Mouse (Mus musculus): ENCODE measurements at regions not wholly inside any gene's neighbourhood (a gene's known extent, or its start where the extent isn't known, plus 50 kb on each side); places are given as distances from the start of the nearest gene placed in this dataset.

DNA sequence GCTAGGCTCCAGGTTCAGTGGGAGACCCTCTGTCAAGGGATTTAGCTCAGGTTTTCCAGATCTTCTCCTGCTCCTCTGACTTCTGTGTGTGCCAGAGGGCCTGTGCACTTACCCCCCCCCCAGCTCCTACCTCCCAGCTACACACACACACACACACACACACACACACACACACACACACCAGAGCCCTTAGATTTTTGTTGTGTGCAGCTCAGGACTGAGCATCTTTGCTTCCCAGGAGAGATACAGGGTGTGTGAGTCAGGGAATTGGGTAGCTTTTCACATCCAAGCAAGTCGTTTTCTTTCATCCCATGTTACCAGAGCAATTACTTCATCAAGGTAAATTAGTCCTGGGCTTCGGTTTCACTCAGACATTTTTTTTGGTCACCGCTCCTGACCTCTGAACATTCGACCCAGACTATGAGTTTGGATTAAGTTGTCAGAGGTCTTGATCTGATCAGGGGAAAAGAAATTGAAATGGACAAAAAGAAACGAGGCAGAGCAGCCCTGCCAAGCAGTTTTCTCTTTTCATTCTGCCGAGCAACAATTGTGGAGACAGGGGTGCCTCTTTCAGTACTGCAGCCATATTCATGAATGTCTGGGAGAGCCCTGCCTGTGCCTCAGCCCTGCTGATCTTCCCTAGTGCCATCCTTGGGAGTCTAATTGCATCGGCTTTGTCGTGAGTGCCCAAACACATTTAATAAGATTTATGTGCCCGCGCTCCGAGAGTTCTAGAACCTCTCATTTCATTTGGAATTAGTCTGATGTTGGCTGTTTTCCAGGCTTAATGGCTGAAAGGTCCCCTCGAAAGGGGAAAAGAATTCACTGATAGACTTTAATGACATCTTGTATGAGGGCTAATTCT is 241.3 kb downstream of the 1500009L16Rik start:
- DNase-seq (ENCODE audit: low read depth, low spot score), result no peak

DNA sequence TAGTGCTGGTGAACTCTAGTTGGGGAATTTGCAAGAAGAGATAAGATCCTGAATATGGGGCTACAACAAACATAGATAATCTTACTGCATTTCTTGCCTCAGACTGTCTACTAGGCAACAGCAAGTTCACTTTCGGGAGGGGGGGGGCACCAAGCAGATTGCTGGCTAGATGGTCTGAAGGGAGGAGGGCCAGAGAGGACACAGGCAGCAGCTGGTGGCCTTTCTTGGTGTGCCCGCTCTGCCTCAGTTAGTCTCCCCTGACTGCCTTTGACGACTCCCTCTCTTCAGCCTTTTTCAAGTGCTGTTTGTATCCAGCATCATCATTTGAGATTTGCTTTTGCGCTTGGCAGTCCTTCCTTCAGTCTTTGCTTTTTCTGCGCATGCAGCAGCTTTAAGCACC is 242.2 kb downstream of the 1500009L16Rik start:
- DNase-seq (ENCODE audit: low read depth, low spot score), result no peak

DNA sequence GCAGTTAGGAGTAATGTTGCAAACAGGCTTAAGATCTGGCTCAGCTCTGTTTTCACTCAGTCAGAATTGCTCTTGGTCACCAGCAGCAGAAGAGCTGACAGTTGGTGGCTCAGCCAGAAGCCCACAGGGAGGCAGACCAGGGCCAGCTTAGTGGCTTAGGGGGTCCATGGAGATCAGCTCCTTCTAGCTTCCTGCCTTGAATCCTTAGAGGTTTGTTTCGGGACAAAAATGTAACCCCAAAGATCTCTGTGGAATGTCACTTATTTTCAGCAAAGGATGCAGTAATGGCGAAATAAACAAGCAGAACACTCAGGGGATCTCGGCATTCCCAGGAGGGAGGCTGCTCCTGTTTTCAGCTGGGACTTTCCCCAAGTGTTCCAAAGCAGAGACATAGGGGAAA is 247.8 kb downstream of the 1500009L16Rik start:
- peak; percentile 15 for DNase-seq (ENCODE audit: low read depth, low spot score)

DNA sequence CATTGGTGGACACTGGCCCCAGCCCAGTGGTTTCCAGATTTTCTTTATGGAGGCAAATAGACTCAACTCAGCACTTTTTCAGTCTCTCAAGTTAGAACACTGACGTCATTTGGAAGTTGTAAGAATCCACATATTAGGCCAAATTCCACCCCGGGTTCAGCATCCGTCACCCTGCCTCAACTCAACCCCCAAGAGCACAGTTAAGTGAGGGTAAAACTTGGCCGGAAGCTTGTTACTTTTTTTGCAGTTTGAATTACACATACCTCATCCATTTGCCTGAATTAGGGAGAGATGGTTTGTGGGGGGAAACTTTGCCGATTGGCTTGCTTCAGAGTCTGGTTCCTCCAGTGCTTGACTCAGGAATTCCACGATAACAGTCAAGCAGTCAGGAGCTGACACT is 251.9 kb downstream of the 1500009L16Rik start:
- no peak for DNase-seq (ENCODE audit: low read depth, low spot score)

DNA sequence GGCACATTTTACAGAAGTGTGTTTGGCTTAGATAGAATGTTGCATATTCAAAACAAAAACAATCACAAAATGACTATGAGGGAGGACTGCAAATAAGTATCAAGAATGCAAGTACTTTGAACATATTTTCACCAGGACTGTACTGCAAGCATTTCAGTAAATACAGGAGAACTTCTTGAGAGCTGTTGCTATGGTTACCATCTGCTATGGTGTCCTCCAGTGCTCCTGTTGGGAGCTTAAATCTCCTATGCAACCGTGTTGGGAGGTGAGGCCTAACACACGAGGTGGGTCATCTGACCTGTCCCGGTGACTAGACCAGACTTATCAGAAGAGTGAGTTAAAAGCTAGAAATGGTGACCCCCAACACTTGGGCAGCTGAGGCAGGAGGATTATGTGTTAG is 253.9 kb downstream of the 1500009L16Rik start:
- DNase-seq (ENCODE audit: low read depth, low spot score), result no peak

DNA sequence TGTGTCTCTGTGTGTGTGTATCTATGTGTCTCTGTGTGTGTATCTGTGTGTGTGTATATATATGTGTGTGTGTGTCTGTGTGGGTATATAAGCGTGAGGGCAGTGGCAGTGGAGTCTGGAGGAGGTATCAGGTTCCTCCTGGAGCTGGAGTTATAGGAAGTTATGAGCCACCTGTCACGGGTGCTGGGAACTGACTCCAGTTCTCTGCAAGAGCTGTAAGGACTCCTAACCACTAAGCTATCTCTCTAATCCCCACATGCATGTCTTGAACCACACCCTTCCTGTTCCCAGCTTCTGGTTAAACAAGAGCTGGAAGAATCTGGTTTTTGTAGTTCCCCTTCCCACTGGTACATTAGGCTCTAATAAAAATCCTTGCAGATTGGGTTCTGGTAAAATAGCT is 257.3 kb downstream of the 1500009L16Rik start:
- DNase-seq (ENCODE audit: low read depth, low spot score), result no peak

DNA sequence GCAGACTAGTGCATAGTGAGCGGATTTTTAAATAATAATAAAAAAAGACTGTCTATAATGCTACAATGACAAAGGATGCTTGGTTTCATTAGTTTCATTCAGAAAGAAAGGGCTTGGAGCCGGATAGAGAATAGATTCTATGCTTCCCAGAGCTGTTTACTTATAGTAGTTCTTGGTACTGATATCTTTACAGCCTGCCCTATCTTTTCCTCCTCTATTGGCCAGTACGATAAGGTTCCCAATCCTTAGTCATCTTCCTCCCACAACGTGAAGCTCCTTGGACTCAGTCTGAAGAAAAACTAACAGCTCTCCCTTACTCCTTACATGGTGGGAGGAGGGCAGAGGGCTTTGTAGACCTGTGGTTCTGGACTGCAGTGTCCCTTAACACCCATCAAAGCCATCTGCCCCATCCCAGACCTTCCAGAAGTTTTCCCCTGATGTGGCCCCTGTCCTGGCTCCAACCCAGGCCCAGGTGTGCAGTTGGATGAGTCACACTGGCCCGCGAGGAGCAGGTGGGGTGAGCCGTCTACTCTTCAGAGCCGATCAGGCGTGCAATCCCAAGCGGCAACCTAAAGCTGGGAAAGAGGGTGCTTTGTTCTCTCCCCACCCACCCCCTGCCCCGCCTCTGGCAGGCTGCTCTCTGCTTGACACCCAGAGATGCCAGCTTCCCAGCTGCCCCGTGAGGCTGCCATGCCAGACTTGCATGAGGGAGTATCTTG is 262.2 kb downstream of the 1500009L16Rik start:
- no peak for DNase-seq (ENCODE audit: low read depth, low spot score)

DNA sequence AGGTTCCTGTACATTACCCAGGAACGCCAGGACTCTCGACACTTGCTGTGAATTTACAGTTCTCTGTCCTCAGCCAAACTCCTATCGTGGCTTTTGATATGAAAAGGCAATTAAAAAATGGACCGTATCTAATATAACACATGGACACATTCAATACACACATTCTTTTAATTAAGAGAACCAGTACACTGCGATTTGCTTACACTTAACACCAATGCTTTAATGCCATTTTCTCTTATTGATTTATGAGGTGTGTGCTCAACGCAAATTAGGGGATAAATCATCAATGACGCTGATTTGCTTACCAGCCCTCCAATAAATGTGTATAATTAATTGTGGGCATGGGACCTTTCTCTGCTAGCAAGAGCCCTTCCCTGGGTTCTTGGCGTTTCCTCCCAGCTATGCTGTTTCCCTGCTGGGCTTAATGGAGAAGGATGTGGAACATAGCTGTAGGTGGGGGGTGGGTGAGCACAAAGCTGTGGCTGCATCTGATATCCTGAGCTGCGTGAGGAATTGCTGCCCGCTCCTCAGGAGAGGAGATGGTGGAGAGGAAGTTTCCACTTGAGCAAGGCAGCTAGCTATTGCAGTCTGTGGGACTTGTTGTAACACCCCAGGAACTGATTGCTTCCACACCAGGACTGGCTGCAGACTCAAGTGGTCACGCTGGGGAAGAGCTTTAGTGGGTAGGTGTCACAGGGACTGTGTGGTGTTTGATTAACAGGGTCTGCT is 270.1 kb downstream of the 1500009L16Rik start:
- DNase-seq (ENCODE audit: low read depth, low spot score), result no peak

DNA sequence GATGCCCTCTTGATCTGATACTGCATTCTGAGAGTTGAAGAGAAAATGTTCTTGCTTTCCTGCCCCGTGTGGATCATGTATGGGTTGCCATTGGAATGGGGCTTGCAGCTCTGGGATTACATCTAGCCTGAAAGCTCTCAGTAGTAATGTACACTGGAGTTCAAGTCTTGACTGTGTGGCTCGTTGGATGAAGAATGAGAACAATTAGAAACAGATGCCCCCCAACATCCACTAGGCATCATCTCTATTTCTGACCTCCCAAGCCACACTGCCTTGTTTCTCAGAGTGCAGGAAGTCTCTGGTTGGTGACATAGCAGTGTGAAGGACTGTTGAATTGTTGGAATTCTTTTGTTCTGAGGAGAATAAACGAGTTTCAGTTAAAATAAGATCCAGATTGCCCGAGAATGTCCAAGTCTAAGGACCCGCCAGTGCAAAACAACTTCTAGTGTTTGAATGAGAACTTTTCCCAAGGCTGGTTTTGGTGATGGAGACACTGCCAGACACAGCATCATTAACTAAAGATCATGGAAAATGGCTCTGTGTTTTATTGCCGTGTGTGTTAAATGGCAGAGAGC is 272.4 kb downstream of the 1500009L16Rik start:
- DNase-seq (ENCODE audit: low read depth, low spot score), result peak; percentile 70

DNA sequence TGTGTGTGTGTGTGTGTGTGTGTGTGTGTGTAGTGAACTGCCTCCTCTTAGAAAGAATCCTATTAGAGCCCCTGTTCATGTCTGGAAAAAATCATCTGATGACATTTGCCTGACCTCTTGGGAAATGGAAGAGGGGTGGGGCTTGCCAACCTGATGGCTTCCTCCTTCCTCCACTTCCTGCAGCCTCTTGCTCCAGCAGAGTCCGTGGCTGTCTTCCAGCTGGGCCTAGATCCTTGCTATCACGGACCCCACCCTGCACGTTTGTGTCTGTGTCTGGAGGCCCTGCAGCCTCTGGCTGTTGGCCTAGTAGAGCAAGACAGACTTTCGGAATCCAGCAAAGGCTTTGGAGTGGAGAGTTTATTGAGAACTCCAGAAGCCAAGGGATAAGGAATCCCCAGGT is 273.2 kb downstream of the 1500009L16Rik start:
- peak; percentile 65 for DNase-seq (ENCODE audit: low read depth, low spot score)

DNA sequence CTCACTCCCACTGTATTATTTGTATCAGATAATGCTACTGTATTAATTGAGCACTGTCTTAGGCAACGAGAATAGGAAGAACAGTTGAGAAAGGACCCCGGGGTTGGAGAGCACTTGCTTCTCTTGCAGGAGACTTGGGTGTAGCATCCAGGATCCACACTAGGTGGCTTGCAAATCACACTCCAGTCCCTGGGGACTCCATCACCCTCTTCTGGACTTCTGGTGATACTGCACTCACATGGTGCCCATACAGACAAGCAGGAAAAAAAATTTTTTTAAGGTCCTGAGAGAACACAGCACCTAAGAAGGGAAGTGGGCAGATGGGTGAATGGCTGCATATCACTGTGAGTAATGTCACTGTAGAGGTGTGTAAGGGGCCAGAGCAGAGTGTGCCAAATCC is 273.8 kb downstream of the 1500009L16Rik start:
- peak; percentile 62 for DNase-seq (ENCODE audit: low read depth, low spot score)

DNA sequence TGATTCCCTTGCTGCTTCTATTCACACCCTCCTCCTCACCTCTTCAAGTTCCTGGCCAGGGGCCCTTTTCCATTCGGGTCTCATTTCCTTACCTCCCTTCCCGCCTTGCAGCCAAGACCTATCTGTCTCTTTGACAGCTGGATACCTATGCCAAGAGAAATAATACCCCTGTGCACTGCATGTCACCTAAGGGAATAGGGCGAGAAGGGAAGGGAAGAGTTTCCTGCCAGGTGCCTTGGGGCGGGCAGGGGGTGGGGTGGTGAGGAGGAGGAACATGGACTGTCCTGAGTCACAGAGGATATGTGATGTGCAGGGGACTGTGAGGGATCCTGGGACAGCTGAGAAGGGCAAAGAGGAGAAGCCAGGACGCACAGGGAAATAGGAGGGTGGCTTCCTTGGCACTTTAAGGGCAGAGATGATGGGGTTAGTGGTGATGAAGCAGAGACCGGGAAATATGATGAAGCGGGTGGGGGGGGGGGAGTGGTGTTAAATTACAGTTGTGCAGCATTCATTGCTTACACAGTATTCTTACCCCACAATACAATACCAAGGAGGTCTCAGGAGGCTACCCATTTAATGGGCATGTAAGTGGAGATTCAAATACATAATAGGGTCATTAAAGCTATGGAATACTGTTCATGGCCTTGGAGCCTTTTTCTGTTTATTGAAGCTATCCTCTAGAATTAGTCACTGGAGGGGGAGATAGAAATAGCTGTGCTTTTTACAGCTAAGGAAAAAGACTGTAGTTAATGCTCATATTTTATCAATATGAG is 278.0 kb downstream of the 1500009L16Rik start:
- peak; percentile 13 for DNase-seq (ENCODE audit: low read depth, low spot score)

DNA sequence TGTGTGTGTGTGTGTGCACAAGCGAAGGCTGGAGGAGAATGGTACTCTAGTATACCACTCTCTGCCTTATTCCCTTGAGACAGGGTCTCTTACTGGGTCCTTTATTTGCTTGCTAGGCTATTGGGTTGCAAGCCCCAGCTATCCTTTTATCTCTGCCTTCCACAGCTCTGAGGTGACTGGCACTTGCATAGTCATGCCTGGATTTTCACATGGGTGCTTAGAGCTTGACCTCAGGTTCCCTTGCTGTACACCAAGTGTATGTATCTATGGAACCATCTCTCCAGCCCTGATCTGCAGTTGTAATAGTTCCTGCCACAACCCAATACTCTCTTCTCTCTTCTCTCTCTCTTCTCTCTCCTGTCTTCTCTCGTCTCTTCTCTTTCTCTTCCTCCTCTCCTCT is 280.1 kb downstream of the 1500009L16Rik start:
- no peak for DNase-seq (ENCODE audit: low read depth, low spot score)

DNA sequence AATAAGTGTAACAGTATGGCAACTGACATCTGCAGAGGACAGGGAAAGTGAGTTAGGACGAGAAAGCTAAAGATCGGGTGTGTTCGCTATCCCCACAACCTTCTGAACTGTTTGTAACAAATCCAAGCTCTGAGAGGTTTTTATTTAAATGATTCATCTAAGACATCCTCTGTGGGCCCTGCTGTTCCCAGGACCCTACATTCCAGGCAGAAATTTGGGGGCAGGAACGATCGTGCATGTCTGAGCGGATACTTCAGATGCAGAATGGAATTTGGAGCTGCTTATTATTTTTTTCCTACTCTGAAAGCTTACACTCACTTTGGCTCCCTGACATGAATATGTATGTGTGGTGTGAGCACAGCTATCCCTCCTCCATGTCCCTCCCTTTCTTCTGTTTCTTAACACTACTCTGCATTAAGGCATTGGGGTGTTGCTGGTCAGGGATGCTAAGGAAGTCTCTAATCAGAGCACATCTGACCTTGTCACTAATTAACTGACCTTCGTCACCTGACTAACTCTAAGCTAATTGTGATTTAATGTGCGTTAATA is 281.0 kb downstream of the 1500009L16Rik start:
- no peak for DNase-seq (ENCODE audit: low read depth, low spot score)

DNA sequence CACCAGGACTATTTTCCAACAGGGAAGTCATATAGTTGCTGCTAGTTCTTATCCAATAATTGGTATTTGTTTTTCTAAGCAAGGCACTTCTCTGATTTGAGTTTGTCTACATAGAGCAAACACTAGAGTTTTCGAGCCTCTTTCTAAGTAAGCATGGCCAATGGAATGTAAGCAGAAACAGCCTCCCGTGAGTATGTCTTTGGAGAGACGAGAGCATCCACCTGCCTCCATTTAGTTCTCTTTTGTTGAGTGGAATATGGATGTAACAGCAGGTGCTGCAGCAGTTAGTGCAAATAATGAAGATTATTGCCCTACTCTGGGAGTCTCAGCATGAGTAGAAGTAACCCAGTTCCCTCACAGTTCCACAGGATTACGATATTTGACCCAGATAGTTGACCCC is 286.3 kb downstream of the 1500009L16Rik start:
- DNase-seq (ENCODE audit: low read depth, low spot score), result no peak

DNA sequence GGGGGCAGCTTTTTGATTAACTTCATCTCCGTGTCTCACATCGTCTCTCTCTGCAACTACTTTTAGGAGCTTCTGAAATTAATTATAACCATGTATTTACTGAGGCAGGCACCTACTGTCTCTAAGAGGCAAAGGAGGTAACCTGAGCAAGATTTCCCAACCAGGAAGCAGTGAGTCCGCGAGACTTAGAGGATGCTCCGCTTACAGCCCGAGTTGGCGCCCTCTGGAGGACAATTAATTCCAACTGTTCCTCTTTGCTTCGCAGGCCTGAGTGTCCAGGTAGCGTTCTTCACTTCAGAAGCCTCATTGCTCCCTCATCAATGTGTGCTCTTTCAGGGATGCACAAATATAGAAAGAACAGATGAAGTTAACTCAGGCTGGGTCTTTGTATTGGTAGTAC is 296.7 kb downstream of the 1500009L16Rik start:
- peak; percentile 23 for DNase-seq (ENCODE audit: low read depth, low spot score)

DNA sequence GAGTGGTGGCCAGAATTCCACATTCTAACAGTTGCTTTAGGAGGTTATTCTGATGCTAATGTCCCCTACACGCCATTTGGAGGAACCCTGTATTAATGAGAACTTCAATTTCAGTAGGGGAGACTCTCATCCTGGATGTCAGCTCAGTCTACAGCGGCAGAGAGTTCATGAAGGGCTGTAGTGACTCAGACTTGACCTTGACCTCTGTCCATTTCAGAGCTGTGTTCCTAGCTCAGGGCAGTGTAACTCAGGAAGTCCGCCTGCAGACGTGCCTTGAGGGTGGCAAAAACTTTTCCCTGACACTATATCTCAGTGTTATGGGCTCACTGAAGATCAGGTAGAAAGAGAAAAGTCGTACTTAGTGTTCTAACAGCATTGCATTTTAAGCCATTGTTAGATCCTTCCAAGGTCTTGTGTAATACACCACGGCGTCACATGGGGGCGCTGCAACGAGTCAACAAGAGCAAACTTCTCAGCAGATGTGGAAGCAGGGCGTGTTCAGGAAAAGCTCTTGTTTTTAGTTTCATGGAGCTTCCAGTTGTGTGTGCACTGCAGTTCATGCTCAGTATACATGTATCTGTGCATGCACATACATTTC is 297.5 kb downstream of the 1500009L16Rik start:
- peak; percentile 48 for DNase-seq (ENCODE audit: low read depth, low spot score)

DNA sequence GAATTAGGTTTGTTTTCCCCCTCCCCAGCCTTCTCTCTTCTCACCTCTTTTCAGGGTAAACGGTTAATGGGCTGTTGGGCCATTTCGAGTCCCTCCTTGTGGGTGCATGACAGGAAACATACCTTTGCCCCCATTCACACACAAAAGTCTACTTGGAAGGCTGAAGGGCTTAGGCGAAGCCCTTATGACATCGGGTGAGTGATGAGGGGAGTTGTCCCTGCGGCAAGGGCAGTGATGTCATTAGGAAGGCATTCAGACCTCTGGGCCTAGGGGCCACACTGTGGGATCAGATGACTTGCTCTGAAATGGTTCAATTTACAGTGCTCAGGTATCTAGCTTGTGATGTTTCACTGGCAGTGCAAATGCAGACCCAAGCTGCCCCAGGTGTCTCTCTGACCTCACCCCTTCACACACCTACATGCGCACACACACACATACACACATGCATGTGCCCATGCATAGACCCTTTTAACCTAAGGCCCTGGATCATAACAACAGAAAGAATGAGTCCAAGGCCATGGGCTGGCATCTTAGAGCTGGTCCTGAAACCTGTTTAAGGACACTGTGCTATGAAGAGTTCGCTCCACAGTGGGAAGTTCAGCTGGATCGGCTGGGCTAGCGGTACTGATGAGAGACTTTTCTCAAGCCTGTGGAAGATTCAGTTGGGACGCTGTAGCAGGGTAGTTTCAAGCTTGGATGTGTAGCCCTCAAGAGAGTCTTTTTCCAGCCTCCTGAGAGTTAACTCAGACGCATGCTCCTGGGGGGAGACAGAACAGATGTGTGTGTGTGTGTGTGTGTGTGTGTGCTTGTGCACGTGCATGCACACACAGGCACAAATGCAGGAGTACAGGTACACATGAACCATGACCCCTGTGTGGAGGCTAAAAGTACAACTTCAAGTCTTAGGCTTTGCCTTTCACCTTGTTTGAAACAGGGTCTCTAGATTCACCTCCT is 298.8 kb downstream of the 1500009L16Rik start:
- DNase-seq (ENCODE audit: low read depth, low spot score), result peak; percentile 60

DNA sequence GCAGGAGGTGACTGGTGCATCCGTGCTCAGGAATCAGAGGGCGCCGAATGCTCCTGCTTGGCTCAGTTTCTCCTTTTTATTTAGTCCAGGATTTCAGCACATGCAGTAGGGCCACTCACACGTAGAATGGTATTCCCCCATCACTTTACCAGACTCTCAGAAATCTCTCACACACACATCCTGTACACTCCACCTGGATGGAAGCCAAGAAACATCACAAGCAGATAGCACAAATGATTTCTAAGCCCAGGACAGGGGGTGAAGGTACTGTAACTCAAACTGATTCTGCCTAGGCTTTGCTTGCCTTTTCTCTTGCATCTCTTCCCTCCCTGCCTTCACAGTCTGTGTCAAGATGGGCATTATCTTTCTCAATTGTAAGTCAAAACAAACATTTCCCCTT is 301.6 kb downstream of the 1500009L16Rik start:
- DNase-seq (ENCODE audit: low read depth, low spot score), result no peak

Data from 3T3-L1 (cell line).